Mouse (Mus musculus) spleen, embryonic (tissue): ENCODE measurements around the gene Prpf40b.

Source experiments
- CTCF ChIA-PET: fragments of 350-600 bp; sonication (Branson Sonifier 250); formaldehyde crosslinking; loops from one replicate; lab custom pipeline; 2022; lab: Charles Lee

The Prpf40b gene

GRCm38 (mm10) chr15:99294813-99295374, at the start of gene Prpf40b:
Prpf40b (plus strand) TSS chr15:99295087.
- CTCF ChIA-PET = interaction anchor here (0.5 kb wide), 2 partner anchors 33 to 91 kb away, joined by 3 to 8 read pairs; no protein-coding TSS in a partner anchor

GRCm38 (mm10) chr15:99246736-99247135, 48.2 kb upstream of the Prpf40b start:
- CTCF ChIA-PET = interaction anchor here (0.6 kb wide), 1 partner anchor 216 kb away, joined by 6 read pairs; no protein-coding TSS in a partner anchor

- CTCF ChIA-PET = no interaction called here
Observed at GRCm38 (mm10) chr15:99248972-99249371, 45.9 kb upstream of the Prpf40b start.

GRCm38 (mm10) chr15:99249938-99250337, 44.9 kb upstream of the Prpf40b start:
- CTCF ChIA-PET = no interaction called here

GRCm38 (mm10) chr15:99251111-99251510, 43.8 kb upstream of the Prpf40b start:
- CTCF ChIA-PET = interaction anchor here (0.6 to 0.7 kb wide), 2 partner anchors 219 to 680 kb away, joined by 3 to 4 read pairs; partner anchors contain the start of genes 4930415O20Rik and Ccnt1

- CTCF ChIA-PET = interaction anchor here (0.6 to 1.8 kb wide), 2 partner anchors 14 to 681 kb away, joined by 3 to 4 read pairs; partner anchors contain the start of genes 4930415O20Rik and Ccnt1
Observed at GRCm38 (mm10) chr15:99251626-99252380, 43.1 kb upstream of the Prpf40b start, which contains the start of gene Mcrs1. Mcrs1 (minus strand) TSS chr15:99251961.

- CTCF ChIA-PET = interaction anchor here (1.8 kb wide), 1 partner anchor 13 kb away, joined by 4 read pairs; no protein-coding TSS in a partner anchor
Observed at GRCm38 (mm10) chr15:99252381-99253174, 42.3 kb upstream of the Prpf40b start.

- CTCF ChIA-PET = interaction anchor here (0.7 to 1.8 kb wide), 2 partner anchors 12 to 160 kb away, joined by 3 to 4 read pairs; no protein-coding TSS in a partner anchor
Observed at GRCm38 (mm10) chr15:99253175-99253479, 41.8 kb upstream of the Prpf40b start.

GRCm38 (mm10) chr15:99253772-99254171, 41.1 kb upstream of the Prpf40b start:
- CTCF ChIA-PET = interaction anchor here (0.7 kb wide), 1 partner anchor 160 kb away, joined by 3 read pairs; no protein-coding TSS in a partner anchor

GRCm38 (mm10) chr15:99254477-99255005, 40.3 kb upstream of the Prpf40b start:
- CTCF ChIA-PET = no interaction called here

GRCm38 (mm10) chr15:99255241-99255749, 39.6 kb upstream of the Prpf40b start:
- CTCF ChIA-PET = no interaction called here

- CTCF ChIA-PET = no interaction called here
Observed at GRCm38 (mm10) chr15:99259167-99259729, 35.6 kb upstream of the Prpf40b start.

- CTCF ChIA-PET = no interaction called here
Observed at GRCm38 (mm10) chr15:99259730-99260252, 35.1 kb upstream of the Prpf40b start.

- CTCF ChIA-PET = no interaction called here
Observed at GRCm38 (mm10) chr15:99262702-99263101, 32.2 kb upstream of the Prpf40b start.

- CTCF ChIA-PET = interaction anchor here (0.5 kb wide), 1 partner anchor 62 kb away, joined by 4 read pairs; no protein-coding TSS in a partner anchor
Observed at GRCm38 (mm10) chr15:99264363-99264762, 30.5 kb upstream of the Prpf40b start.

- CTCF ChIA-PET = interaction anchor here (0.9 to 1.5 kb wide), 3 partner anchors 13 to 50 kb away, joined by 3 to 4 read pairs (median 4); partner anchors contain the start of gene Mcrs1
Observed at GRCm38 (mm10) chr15:99265679-99266078, 29.2 kb upstream of the Prpf40b start.

GRCm38 (mm10) chr15:99276095-99276494, 18.8 kb upstream of the Prpf40b start:
- CTCF ChIA-PET = no interaction called here

GRCm38 (mm10) chr15:99278271-99278670, 16.6 kb upstream of the Prpf40b start:
- CTCF ChIA-PET = no interaction called here

GRCm38 (mm10) chr15:99283456-99283855, 11.4 kb upstream of the Prpf40b start:
- CTCF ChIA-PET = no interaction called here

- CTCF ChIA-PET = no interaction called here
Observed at GRCm38 (mm10) chr15:99284527-99285188, 10.2 kb upstream of the Prpf40b start.
